Mouse (Mus musculus) thymus, adult 2 months (tissue): ENCODE results near the gene Slc6a21.

Experiments used
- CTCF ChIP-seq: fragments of 200-500 bp; IDR thresholded peaks from 2 replicates; pipeline ENCODE4 v1.5.1; 2012; ENCODE audit warnings: mild to moderate bottlenecking, control low read depth, low read length, moderate library complexity, borderline replicate concordance; ENCODE audit not compliant: control insufficient read depth, poor library complexity, insufficient read depth; ENCODE audit errors: extremely low read depth
- POLR2A ChIP-seq: fragments of 200-500 bp; IDR thresholded peaks from 2 replicates; pipeline ENCODE4 v1.6.1; 2012; ENCODE audit warnings: mild to moderate bottlenecking, low read length, control low read depth, moderate library complexity; ENCODE audit not compliant: control insufficient read depth, poor library complexity, insufficient read depth; ENCODE audit errors: extremely low read depth

- TF ChIP-seq CTCF (no peak), POLR2A (no peak)
Observed at GRCm38 (mm10) chr7:45240633-45241388, 36.5 kb upstream of the Slc6a21 start, which contains the start of gene Slc6a16.
